Mouse (Mus musculus): Measurements from ENCODE around the gene Olfr1303. TPM values are rescaled to one million over a fixed set of nuclear protein-coding genes. Genes with fewer than 3 reads are reported as not detected.

Gene Olfr1303
- not detected in 2 replicates for polyA plus RNA-seq (2014; fragmentation: Nextera tagmentation; extraction: Ambion mirVana)

DNA sequence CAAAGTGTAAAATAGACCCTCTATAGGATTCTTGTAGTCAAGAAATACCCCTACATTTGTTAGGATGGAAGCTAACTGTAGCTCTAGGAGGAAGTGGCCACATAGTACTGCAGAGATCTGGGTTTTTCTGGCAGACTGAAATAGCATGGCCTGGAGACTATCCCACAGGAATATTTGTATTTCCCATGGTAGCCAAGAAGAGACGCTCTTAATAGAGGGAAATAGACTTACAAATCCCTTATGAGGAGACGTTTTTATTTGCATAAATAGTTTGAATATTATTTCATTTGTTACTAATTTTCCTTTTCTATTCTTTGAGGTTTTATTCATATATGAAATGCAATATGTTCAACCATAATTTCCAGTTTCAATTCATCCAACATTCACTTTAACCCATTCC, at the start of gene Olfr1303:
Gene Olfr1303, minus strand, starts transcription at position 101 of the 400 bp plus-strand sequence.
- Histone ChIP-seq H3K9ac (ENCODE audit: low read depth, low read length) (no peak within 1 kb of the TSS), H3K27me3 (ENCODE audit: control insufficient read depth, insufficient read depth, low read length) (no peaks in the 10 kb centered on the region), H3K27ac (ENCODE audit: low read depth, low read length) (no peak within 1 kb of the TSS), H3K4me2 (replicated peaks; ENCODE audit: low read depth, low read length) (no peak within 1 kb of the TSS), H3K4me3 (ENCODE audit: low read length) (no peak within 1 kb of the TSS), H3K4me1 (ENCODE audit: control insufficient read depth, insufficient read depth, low read length) (no peaks in the 10 kb centered on the region), H3K9me3 (ENCODE audit: control insufficient read depth, low read length) (no peaks in the 10 kb centered on the region), H3K36me3 (ENCODE audit: control insufficient read depth, insufficient read depth, low read length) (no peaks in the 10 kb centered on the region)
- WGBS: 79% methylated on average over 2 of the region's 2 CpGs
- no peak for ATAC-seq (ENCODE audit: low FRiP score, low TSS enrichment)

DNA sequence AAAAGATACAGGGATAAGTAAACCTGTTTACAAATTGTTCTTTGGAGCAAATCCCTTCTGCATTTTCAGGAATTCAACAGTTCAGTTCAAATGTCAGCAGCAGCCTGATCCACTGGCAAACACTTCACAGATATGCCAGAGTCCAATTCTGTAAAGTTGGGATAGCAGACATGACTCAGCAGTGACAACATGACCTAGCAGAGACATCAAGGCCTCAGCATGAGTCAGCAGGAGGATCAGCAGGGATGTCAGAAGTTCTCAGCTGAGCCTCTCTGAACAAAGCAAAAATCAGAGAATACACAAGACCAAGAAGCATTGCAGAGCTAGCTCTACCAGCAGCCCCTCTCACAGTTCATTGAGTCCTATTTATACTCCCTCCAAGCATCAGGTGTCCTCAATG, 7.2 kb downstream of the Olfr1303 start:
- H3K9me3 ChIP-seq (ENCODE audit: control insufficient read depth, low read length): no peaks in the 10 kb centered on the region
- no peak overlapping the region for H3K4me3 ChIP-seq (ENCODE audit: low read length)
- no peak overlapping the region for H3K27ac ChIP-seq (ENCODE audit: low read depth, low read length)
- H3K9ac ChIP-seq (ENCODE audit: low read depth, low read length): no peak overlapping the region
- H3K4me1 ChIP-seq (ENCODE audit: control insufficient read depth, insufficient read depth, low read length): no peaks in the 10 kb centered on the region
- no peaks in the 10 kb centered on the region for H3K27me3 ChIP-seq (ENCODE audit: control insufficient read depth, insufficient read depth, low read length)
- no peak overlapping the region for H3K4me2 ChIP-seq (replicated peaks; ENCODE audit: low read depth, low read length)
- ATAC-seq (ENCODE audit: low FRiP score, low TSS enrichment): no peak
- no peaks in the 10 kb centered on the region for H3K36me3 ChIP-seq (ENCODE audit: control insufficient read depth, insufficient read depth, low read length)

DNA sequence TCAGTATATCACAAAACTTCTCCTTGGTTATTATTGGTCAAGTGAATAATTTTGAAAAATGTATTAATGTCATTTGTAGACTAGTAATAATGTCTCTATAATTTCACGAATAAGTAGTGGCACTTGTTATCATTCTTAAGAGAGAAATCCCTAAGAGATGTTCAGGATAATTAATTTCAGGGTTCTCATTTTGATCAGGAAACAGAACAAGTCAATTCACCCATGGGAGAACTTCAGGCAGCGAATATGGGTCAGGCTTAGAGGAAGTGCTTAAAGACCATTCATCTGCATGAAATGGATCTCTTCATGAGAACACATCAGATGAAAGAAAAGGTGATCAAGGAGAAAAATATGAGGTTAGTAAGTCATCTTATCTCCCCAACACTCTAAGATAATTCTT, 43.0 kb downstream of the Olfr1303 start, which contains the start of gene Olfr1302:
Gene Olfr1302, plus strand, starts transcription at position 301 of the 400 bp plus-strand sequence.
- Histone ChIP-seq H3K4me2 (replicated peaks; ENCODE audit: low read depth, low read length) (no peak within 1 kb of the TSS), H3K9ac (ENCODE audit: low read depth, low read length) (no peak within 1 kb of the TSS), H3K9me3 (ENCODE audit: control insufficient read depth, low read length) (no peaks in the 10 kb centered on the region), H3K4me3 (ENCODE audit: low read length) (no peak within 1 kb of the TSS), H3K27ac (ENCODE audit: low read depth, low read length) (no peak within 1 kb of the TSS), H3K36me3 (ENCODE audit: control insufficient read depth, insufficient read depth, low read length) (no peaks in the 10 kb centered on the region), H3K4me1 (ENCODE audit: control insufficient read depth, insufficient read depth, low read length) (no peaks in the 10 kb centered on the region), H3K27me3 (ENCODE audit: control insufficient read depth, insufficient read depth, low read length) (no peaks in the 10 kb centered on the region)
- 78% methylated on average over 2 of the region's 2 CpGs for WGBS
- no peak for ATAC-seq (ENCODE audit: low FRiP score, low TSS enrichment)

Other genes with a start within 250 kb of the Olfr1303 start
- gene Olfr1297, start 193.8 kb downstream of the Olfr1303 start, polyA plus RNA-seq (2014; fragmentation: Nextera tagmentation; extraction: Ambion mirVana): not detected in 2 replicates
- not detected in 2 replicates for gene Olfr1298, start 171.1 kb downstream of the Olfr1303 start, polyA plus RNA-seq (2014; fragmentation: Nextera tagmentation; extraction: Ambion mirVana)
- gene Olfr1299, start 158.9 kb downstream of the Olfr1303 start, polyA plus RNA-seq (2014; fragmentation: Nextera tagmentation; extraction: Ambion mirVana): not detected in 2 replicates
- not detected in 2 replicates for gene Olfr1301, start 69.3 kb downstream of the Olfr1303 start, polyA plus RNA-seq (2014; fragmentation: Nextera tagmentation; extraction: Ambion mirVana)
- gene Olfr1302, start 42.9 kb downstream of the Olfr1303 start, polyA plus RNA-seq (2014; fragmentation: Nextera tagmentation; extraction: Ambion mirVana): not detected in 2 replicates
- gene Olfr1305, start 56.8 kb upstream of the Olfr1303 start, polyA plus RNA-seq (2014; fragmentation: Nextera tagmentation; extraction: Ambion mirVana): not detected in 2 replicates
- gene Olfr1306, start 95.9 kb upstream of the Olfr1303 start, polyA plus RNA-seq (2014; fragmentation: Nextera tagmentation; extraction: Ambion mirVana): not detected in 2 replicates
- not detected in 2 replicates for gene Olfr1307, start 129.1 kb upstream of the Olfr1303 start, polyA plus RNA-seq (2014; fragmentation: Nextera tagmentation; extraction: Ambion mirVana)
- not detected in 2 replicates for gene Olfr1308, start 144.6 kb upstream of the Olfr1303 start, polyA plus RNA-seq (2014; fragmentation: Nextera tagmentation; extraction: Ambion mirVana)
- not detected in 2 replicates for gene Olfr1309, start 169.9 kb upstream of the Olfr1303 start, polyA plus RNA-seq (2014; fragmentation: Nextera tagmentation; extraction: Ambion mirVana)
- not detected in 2 replicates for gene Olfr1310, start 192.4 kb upstream of the Olfr1303 start, polyA plus RNA-seq (2014; fragmentation: Nextera tagmentation; extraction: Ambion mirVana)
- gene Olfr1311, start 204.1 kb upstream of the Olfr1303 start, polyA plus RNA-seq (2014; fragmentation: Nextera tagmentation; extraction: Ambion mirVana): not detected in 2 replicates
- gene Olfr1312, start 229.9 kb upstream of the Olfr1303 start, polyA plus RNA-seq (2014; fragmentation: Nextera tagmentation; extraction: Ambion mirVana): not detected in 2 replicates

Data from kidney, embryonic 14.5 days (tissue).